Mouse (Mus musculus) hindbrain, embryonic 10.5 days (tissue): Measurements from ENCODE around the gene Cisd3. TPM values are rescaled to one million over a fixed set of nuclear protein-coding genes. Genes with fewer than 3 reads are reported as not detected.

Experiments
- DNase-seq: peaks from one replicate; pipeline ENCODE4 v3.0.0-alpha.2; 2017; ENCODE audit warnings: low spot score
- H3K27ac ChIP-seq: fragments of 300-500 bp; sonication (generic); 2 replicates; pipeline ENCODE4 v1.5.1; 2016; ENCODE audit warnings: mild to moderate bottlenecking, moderate library complexity
- H3K27me3 ChIP-seq: fragments of 300-500 bp; sonication (generic); 2 replicates; pipeline ENCODE4 v1.6.1; 2016; ENCODE audit warnings: mild to moderate bottlenecking; ENCODE audit not compliant: poor library complexity, insufficient read depth, severe bottlenecking
- H3K36me3 ChIP-seq: fragments of 300-500 bp; sonication (generic); 2 replicates; pipeline ENCODE4 v1.6.1; 2016; ENCODE audit warnings: mild to moderate bottlenecking, moderate library complexity
- H3K4me1 ChIP-seq: fragments of 300-500 bp; sonication (generic); replicated peaks from 2 replicates; pipeline ENCODE4 v1.6.1; 2016; ENCODE audit warnings: mild to moderate bottlenecking
- H3K4me3 ChIP-seq: fragments of 300-500 bp; sonication (generic); 2 replicates; pipeline ENCODE4 v1.5.1; 2016; ENCODE audit warnings: mild to moderate bottlenecking, moderate library complexity
- H3K9me3 ChIP-seq: fragments of 300-500 bp; sonication (generic); 2 replicates; pipeline ENCODE4 v1.6.1; 2016; ENCODE audit warnings: mild to moderate bottlenecking, moderate library complexity
- WGBS: fragments of 180-500 bp; shearing (Covaris S2); methylation state at CpG from one replicate; pipeline ENCODE4 v1.1.7; 2016; 5-methylcytosine and 5-hydroxymethylcytosine counted together
- polyA plus RNA-seq: library from polyadenylated mRNA; unstranded; fragments of >200 nt; fragmentation: Nextera tagmentation; extraction: Ambion mirVana; gene quantifications from 2 replicates; pipeline ENCODE4 v1.2.1, GENCODE M21; 2016

Cisd3 gene
- polyA plus RNA-seq, 1 experiment from 2014 or later = 18.3 TPM

DNA sequence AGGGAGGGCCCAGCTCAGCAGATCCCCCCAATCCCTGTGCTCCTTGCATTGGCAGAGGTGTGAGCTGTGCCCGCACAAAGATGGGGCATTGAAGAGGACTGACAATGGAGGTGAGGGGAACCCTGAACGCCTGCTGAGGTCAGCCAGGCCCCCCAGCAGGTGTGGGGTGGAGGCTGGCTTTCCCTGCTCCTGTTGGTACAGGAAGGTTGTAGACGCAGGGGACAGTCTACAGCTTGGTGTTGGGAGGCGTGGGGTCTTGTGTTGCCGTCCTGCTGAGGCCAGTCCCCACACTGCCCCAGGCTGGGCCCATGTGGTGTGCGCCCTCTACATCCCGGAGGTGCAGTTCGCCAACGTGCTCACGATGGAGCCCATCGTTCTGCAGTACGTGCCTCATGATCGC is 20.2 kb upstream of the Cisd3 start:
- Histone ChIP-seq H3K4me3 (peak overlapping the region; percentile 96), H3K9me3 (no peaks in the 10 kb centered on the region; the same call in 1 of the 2 replicates), H3K27me3 (peaks cover 26% of the 10 kb centered on the region), H3K4me1 (peaks cover 79% of the 10 kb centered on the region), H3K27ac (no peak overlapping the region), H3K36me3 (peaks cover 55% of the 10 kb centered on the region)
- no peak for DNase-seq
- 88% methylated on average over 13 of the region's 13 CpGs for WGBS

DNA sequence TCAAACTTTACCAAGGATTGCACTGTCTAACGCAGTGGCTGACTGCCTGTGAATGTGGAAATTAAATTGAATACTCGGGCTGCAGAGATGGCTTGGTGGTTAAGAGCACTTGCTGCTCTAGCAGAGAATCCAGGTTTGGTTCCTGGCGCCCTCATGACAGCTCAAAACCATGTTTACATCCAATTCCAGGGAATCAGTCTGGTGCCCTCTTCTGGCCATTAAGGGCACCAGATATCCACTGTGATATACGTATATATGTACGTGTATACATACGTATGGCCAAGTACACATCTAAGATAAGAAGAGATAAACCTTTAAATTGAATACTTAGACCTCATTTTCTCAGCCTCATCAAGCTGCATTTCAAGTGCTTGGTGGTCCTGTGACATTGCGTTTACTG is 19.4 kb upstream of the Cisd3 start:
- WGBS = 92% methylated on average over 7 of the region's 7 CpGs
- H3K27ac ChIP-seq = no peak overlapping the region
- peaks cover 63% of the 10 kb centered on the region for H3K36me3 ChIP-seq
- no peaks in the 10 kb centered on the region; the same call in 1 of the 2 replicates for H3K9me3 ChIP-seq
- no peak overlapping the region for H3K4me3 ChIP-seq
- peaks cover 79% of the 10 kb centered on the region for H3K4me1 ChIP-seq
- H3K27me3 ChIP-seq = peaks cover 18% of the 10 kb centered on the region
- no peak for DNase-seq

DNA sequence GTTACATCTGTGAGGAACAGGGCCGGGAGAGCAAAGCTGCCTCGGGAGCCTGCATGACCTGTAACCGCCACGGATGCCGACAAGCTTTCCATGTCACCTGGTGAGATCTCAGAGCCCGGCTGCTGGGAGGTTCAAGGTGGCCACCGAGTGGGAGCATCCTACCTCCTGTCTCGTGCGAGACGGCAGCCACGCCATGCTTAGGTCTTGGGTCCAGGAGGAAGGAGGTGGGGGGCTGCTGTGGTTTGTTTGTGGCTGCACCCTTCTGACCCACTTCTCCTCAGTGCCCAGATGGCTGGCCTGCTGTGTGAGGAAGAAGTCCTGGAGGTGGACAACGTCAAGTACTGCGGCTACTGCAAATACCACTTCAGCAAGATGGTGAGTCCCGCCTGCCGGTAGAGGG is 18.8 kb upstream of the Cisd3 start:
- no peaks in the 10 kb centered on the region; the same call in 1 of the 2 replicates for H3K9me3 ChIP-seq
- H3K4me1 ChIP-seq = peaks cover 75% of the 10 kb centered on the region
- DNase-seq = no peak
- peak overlapping the region; percentile 9; the same call in 1 of the 2 replicates for H3K4me3 ChIP-seq
- WGBS = 94% methylated on average over 15 of the region's 15 CpGs
- peaks cover 69% of the 10 kb centered on the region for H3K36me3 ChIP-seq
- H3K27me3 ChIP-seq = peaks cover 12% of the 10 kb centered on the region
- H3K27ac ChIP-seq = no peak overlapping the region

DNA sequence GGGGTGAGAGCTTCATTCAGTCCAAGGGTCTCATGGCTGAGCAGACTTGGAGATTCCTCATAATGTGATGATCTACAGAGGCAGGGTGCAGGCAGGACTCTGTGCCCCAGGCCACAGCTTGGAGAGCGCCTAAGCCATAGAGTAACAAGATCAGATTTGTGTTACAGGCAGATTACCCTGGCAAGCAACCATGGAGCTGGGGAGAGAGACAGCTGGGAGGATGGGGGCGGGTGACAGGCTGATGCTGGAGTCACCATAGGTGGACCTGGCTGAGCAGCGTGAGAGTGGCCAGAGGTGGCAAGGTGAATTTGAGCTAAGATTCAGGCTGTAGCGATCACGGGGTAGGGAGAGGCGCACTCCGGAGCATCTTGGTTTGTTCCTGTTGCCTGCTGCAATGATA is 17.5 kb upstream of the Cisd3 start:
- H3K4me1 ChIP-seq = peaks cover 65% of the 10 kb centered on the region

DNA sequence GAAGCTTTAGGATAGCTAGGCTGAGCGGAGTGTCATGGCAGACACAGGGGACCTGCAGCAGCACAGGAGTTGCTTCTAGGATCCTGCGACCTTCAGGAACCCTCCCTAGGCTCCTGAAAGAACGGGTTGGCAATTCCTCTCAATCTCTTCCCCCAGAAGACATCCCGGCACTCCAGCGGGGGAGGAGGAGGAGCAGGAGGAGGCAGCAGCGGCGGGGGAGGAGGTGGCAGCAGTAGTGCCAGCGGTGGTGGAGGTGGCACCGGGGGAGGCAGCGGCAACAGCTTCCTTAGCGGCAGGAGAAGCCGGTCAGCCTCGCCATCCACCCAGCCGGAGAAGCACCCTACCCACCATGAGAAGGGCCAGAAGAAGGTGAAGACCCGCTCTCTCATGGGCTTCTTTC is 16.4 kb upstream of the Cisd3 start:
- Histone ChIP-seq H3K36me3 (peaks cover 93% of the 10 kb centered on the region), H3K4me3 (peak overlapping the region; percentile 4; the same call in 1 of the 2 replicates), H3K27ac (peak overlapping the region; percentile 53), H3K4me1 (peaks cover 61% of the 10 kb centered on the region), H3K27me3 (0 out of 2 replicates have a peak, but pooled peaks cover 2% of the 10 kb centered on the region), H3K9me3 (no peaks in the 10 kb centered on the region; the same call in 1 of the 2 replicates)
- DNase-seq = no peak
- WGBS = 57% methylated on average over 15 of the region's 15 CpGs

More for the DNA sequence above, 17.5 kb upstream of the Cisd3 start:
- no peak for DNase-seq
- no peak overlapping the region for H3K27ac ChIP-seq
- 89% methylated on average over 7 of the region's 7 CpGs for WGBS
- 0 out of 2 replicates have a peak, but pooled peaks cover 2% of the 10 kb centered on the region for H3K27me3 ChIP-seq
- 0 out of 2 replicates have a peak overlapping the region, but pooled peaks have one; percentile 9 for H3K4me3 ChIP-seq
- H3K36me3 ChIP-seq = peaks cover 82% of the 10 kb centered on the region
- H3K9me3 ChIP-seq = no peaks in the 10 kb centered on the region; the same call in 1 of the 2 replicates

DNA sequence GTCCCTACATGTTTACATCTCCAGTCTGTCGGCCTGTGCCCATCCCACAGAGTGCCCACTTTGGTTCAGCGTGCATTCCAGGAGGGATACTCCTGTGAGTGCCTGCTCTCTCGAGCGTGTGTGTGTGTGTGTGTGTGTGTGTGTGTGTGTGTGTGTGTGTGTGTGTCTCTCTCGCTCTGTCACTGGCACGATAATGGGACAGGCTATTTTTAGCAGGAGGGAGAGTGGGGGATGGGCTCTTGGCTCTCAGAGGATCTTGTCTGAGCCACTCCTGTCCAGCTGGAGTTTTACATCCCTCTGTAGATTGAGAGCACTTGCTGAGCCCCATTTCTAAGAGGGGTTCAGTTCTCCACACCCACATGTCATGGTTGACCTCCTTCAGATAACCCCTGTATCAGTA is 15.8 kb upstream of the Cisd3 start:
- Histone ChIP-seq H3K27me3 (0 out of 2 replicates have a peak, but pooled peaks cover 2% of the 10 kb centered on the region), H3K9me3 (no peaks in the 10 kb centered on the region; the same call in 1 of the 2 replicates), H3K36me3 (peaks cover 99% of the 10 kb centered on the region), H3K4me1 (peaks cover 55% of the 10 kb centered on the region), H3K27ac (no peak overlapping the region; the same call in 1 of the 2 replicates), H3K4me3 (no peak overlapping the region)
- no peak for DNase-seq
- WGBS = 48% methylated on average over 6 of the region's 6 CpGs

DNA sequence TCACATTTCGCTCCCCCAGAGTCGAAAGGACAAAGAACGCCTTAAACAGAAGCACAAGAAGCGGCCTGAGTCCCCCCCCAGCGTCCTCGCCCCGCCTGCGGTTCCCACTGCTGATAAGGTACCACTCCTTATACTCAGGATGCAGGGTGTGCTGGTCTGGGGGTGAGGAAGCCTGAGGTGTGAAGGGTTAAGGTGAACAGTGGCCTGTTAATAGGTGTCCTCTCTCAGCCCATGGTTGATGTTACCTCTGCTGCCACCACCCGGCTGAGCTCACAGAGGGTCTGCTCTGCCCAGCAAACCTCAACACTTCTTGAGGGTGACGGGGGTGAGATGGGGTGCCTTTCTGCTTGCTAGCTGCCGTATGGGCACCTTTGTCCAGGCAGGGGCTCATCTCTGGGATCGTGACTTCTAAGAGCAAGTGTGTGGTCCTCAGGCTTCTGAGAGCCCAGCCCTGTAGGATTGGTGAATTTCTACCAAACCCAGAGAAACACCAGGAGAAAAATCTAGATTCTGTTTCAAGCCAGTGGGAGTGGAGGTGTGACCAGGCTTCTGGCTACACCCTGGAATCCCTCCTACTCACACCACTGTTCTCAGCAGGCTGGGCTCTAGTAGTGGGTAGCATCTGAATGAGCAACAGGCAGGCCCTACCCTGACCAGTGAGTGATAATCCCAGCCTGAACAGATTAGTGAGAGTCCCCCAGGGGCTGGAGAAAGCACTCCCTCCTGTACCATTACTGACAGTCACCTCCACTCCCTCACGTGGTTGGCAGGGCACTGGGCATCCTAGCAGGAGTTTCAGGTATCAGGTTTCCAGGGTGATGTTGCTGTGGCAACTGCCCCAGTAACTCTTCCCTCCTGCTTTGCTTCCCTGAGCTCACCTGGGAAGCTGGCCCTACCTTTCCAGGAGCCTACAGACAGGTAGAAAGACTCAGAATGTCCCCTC is 15.1 kb upstream of the Cisd3 start:
- 0 out of 2 replicates have a peak, but pooled peaks cover 2% of the 10 kb centered on the region for H3K27me3 ChIP-seq
- peaks cover 49% of the 10 kb centered on the region for H3K4me1 ChIP-seq
- peak overlapping the region; percentile 16; the same call in 1 of the 2 replicates for H3K27ac ChIP-seq
- WGBS = 66% methylated on average over 13 of the region's 13 CpGs
- H3K9me3 ChIP-seq = no peaks in the 10 kb centered on the region; the same call in 1 of the 2 replicates
- peaks cover 100% of the 10 kb centered on the region for H3K36me3 ChIP-seq
- no peak overlapping the region for H3K4me3 ChIP-seq
- no peak for DNase-seq

DNA sequence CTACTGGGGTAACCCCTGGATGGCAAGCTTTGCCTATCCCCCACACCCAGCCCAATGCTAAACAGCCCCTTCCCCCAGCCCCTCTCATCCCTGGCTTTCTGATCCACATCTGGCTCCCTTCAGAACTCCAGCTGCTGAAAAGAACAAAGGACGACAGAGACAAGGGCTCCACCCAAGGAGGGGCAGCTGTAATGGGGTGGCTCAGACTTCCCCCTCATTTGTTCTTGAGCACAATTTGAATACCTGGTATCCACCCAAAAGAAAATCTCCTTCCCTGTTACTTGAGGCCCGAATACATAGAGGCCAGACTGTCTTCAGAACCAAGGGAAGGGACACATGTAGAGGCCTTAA is 14.5 kb upstream of the Cisd3 start:
- Histone ChIP-seq H3K27ac (peak overlapping the region; percentile 16; the same call in 1 of the 2 replicates), H3K27me3 (0 out of 2 replicates have a peak, but pooled peaks cover 2% of the 10 kb centered on the region), H3K4me3 (no peak overlapping the region), H3K36me3 (peaks cover 100% of the 10 kb centered on the region), H3K9me3 (no peaks in the 10 kb centered on the region), H3K4me1 (peaks cover 50% of the 10 kb centered on the region)
- DNase-seq = no peak
- 48% methylated on average over 2 of the region's 2 CpGs for WGBS

DNA sequence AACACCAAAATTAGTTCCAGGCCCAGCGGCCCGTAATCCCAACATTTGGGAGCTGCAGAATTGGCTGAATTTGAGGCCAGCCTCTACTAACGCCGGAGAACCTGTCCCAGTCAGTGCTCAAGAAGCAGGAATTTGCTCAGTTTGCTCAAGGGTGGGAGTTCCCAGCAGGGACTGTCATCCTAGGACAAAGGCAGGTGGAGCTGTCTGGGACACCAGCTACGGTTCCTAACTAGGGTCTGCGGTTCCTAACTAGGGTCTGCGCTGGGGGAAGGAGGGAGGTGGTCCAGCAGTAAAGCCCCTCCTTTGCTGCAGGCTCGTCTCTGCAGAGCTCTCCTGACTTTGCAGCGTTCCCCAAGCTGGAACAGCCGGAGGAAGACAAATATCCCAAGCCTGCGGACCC is 12.5 kb upstream of the Cisd3 start:
- H3K4me3 ChIP-seq = no peak overlapping the region
- no peak overlapping the region for H3K27ac ChIP-seq
- H3K9me3 ChIP-seq = no peaks in the 10 kb centered on the region
- peaks cover 100% of the 10 kb centered on the region for H3K36me3 ChIP-seq
- H3K27me3 ChIP-seq = 0 out of 2 replicates have a peak, but pooled peaks cover 2% of the 10 kb centered on the region
- WGBS = 80% methylated on average over 11 of the region's 11 CpGs
- H3K4me1 ChIP-seq = peaks cover 60% of the 10 kb centered on the region
- no peak for DNase-seq

DNA sequence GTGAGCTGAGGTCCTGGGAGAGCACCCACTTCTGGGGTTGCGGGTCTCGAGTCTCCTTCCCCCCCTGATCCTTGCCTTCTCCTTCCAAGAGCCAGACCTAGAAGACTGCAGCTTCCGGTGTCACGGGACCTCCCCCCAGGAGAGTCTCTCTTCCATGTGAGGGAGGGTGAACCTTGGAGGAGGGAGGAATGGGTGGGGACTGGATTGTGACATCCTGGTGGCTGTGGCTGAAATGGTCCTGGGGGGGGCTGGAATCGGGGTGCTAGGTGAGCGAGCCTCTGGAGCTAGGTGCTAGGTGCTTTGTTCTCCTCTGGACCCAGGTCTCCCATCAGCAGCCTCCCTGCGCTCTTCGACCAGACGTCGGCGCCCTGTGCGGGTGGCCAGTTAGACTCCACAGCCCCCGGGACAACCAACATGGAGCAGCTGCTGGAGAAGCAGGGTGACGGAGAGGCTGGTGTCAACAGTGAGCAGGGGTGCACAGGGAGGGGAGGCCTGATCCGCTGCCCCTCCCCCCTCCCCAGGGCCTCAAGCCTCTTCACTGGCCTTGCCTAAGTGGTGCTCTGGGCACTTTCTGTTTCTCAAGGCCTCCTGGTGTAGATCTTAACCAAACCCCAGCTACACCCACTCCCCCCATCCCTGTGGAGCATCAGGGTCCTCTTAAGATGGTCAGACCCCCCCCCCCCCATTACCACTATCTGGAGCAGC is 9.4 kb upstream of the Cisd3 start:
- peaks cover 99% of the 10 kb centered on the region for H3K36me3 ChIP-seq
- peaks cover 42% of the 10 kb centered on the region for H3K4me1 ChIP-seq
- DNase-seq = no peak
- no peaks in the 10 kb centered on the region; the same call in 1 of the 2 replicates for H3K27me3 ChIP-seq
- no peaks in the 10 kb centered on the region for H3K9me3 ChIP-seq
- H3K27ac ChIP-seq = peak overlapping the region; percentile 50
- WGBS = 88% methylated on average over 15 of the region's 15 CpGs
- no peak overlapping the region for H3K4me3 ChIP-seq

DNA sequence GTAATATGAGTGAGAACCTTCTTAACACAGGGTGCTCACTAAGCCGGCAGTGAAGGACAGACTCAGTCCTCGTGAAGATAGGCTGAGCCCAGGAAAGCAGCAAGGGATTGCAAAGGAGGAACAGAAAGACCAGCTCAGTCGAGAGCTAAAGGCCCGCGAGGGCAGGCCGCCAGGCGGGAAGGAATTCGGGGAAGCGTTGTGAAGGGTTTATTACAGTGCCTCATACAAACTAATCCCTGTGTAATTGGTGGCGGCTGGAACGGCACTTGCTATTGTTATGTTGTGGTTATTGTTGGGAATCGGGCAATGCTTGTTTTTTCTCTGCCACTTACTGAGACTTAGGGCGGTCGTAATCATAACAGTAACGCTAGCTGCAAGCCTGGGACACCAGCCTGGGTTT is 8.2 kb upstream of the Cisd3 start:
- Histone ChIP-seq H3K27me3 (no peaks in the 10 kb centered on the region; the same call in 1 of the 2 replicates), H3K27ac (peak overlapping the region; percentile 73), H3K36me3 (peaks cover 99% of the 10 kb centered on the region), H3K4me1 (peaks cover 40% of the 10 kb centered on the region), H3K9me3 (no peaks in the 10 kb centered on the region), H3K4me3 (no peak overlapping the region)
- WGBS = 66% methylated on average over 15 of the region's 15 CpGs
- DNase-seq = no peak

DNA sequence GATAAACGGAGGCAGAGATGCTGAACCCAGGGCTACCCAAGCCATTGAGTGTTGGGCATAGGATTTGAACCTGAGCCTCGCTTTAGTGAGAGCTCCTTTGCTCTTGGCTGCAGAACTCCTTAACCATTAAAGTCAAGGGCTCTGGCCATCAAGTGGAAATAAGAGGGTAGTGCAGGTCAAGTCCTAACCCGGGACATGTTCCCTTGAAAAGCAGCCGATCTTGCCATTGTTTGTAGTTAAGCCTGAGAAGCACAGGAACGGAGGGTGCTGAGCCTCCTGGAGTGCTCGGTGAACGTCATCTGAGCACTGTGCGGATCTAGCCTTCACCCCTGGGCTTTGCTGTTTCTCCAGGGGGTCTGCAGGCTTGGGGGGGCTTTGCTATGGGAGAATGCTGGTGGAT is 7.8 kb upstream of the Cisd3 start:
- no peaks in the 10 kb centered on the region; the same call in 1 of the 2 replicates for H3K27me3 ChIP-seq
- H3K4me3 ChIP-seq = no peak overlapping the region
- peaks cover 98% of the 10 kb centered on the region for H3K36me3 ChIP-seq
- peak overlapping the region; percentile 73 for H3K27ac ChIP-seq
- H3K4me1 ChIP-seq = peaks cover 40% of the 10 kb centered on the region
- no peak for DNase-seq
- no peaks in the 10 kb centered on the region for H3K9me3 ChIP-seq
- WGBS = 56% methylated on average over 8 of the region's 8 CpGs
